ENCODE assay signal across 8 mouse cellular contexts in genomic region chr5:19226144-19226865, GRCm38 (mm10). TPM values are rescaled to one million over a fixed set of nuclear protein-coding genes. Genes with fewer than 3 reads are reported as not detected.
DNase-seq lines count a peak whose midpoint lies in the region; ATAC-seq lines count a peak whose summit lies in the region.

No protein-coding gene starts in this region.

- WGBS in intestine, embryonic 14.5 days, result under 1% methylated on average over 33 of the region's 51 CpGs

- no peaks in the 10 kb centered on the region; the same call in 1 of the 2 replicates for H3K4me1 ChIP-seq in intestine, embryonic 14.5 days (replicated peaks; ENCODE audit: control insufficient read depth, insufficient read depth, low read length)

- H3K9me3 ChIP-seq in intestine, embryonic 14.5 days (ENCODE audit: control insufficient read depth, low read length), result no peaks in the 10 kb centered on the region

- peak overlapping the region; percentile 5; the same call in 1 of the 2 replicates for H3K27ac ChIP-seq in intestine, embryonic 14.5 days (ENCODE audit: low read depth)

- peak overlapping the region; percentile 92 for H3K4me2 ChIP-seq in intestine, embryonic 14.5 days (ENCODE audit: low read length)

- peak overlapping the region; percentile 56 for H3K9ac ChIP-seq in intestine, embryonic 14.5 days (ENCODE audit: low read length)

- H3K27me3 ChIP-seq in intestine, embryonic 14.5 days (replicated peaks; ENCODE audit: control insufficient read depth, insufficient read depth, low read length), result peaks cover 9% of the 10 kb centered on the region

- peak; percentile 85 for DNase-seq in adrenal gland, postnatal 10 days
- peak; percentile 89 for DNase-seq in embryo, embryonic 11 days
- DNase-seq in gastrocnemius, postnatal 25 days, result peak; percentile 79
- DNase-seq in intestine, embryonic 14.5 days (ENCODE audit: low spot score), result peak; percentile 86
- DNase-seq in left cerebral cortex, adult 8-10 months (ENCODE audit: low spot score in 2 of 2), result peak; percentile 60 to 89
- DNase-seq in lung, postnatal 36 days, result peak; percentile 41
- DNase-seq in right cerebral cortex, postnatal 25 days, result peak; percentile 80
- DNase-seq in spleen, postnatal 36 days (ENCODE audit: low spot score in 2 of 2), result no peak

- no peaks in the 10 kb centered on the region for H3K36me3 ChIP-seq in intestine, embryonic 14.5 days (ENCODE audit: control insufficient read depth, insufficient read depth, low read length)

- ATAC-seq in intestine, embryonic 14.5 days (replicated peaks; ENCODE audit: low FRiP score, low TSS enrichment, low read depth), result peak; percentile 93

- H3K4me3 ChIP-seq in intestine, embryonic 14.5 days (ENCODE audit: low read depth, low read length), result peak overlapping the region; percentile 64

RNA-seq across cellular contexts. Expression of gene Magi2, which starts 0.5 kb away (rescaled TPM):
- total RNA-seq in adrenal gland, postnatal 10 days (2021), result 1 to 10 TPM; 4.7 to 6.1 TPM
- total RNA-seq in gastrocnemius, postnatal 25 days (2021), result 1 to 10 TPM; 1.6 to 2.0 TPM
- polyA plus RNA-seq in intestine, embryonic 14.5 days (2014; fragmentation: Nextera tagmentation; extraction: Ambion mirVana), result 2.7 and 3.2 TPM in 2 replicates
- total RNA-seq in left cerebral cortex, adult 8-10 months (2022), result 100 to 1,000 TPM; 119 to 134 (median 127) TPM

Comparison
In these comparisons a context has a peak if more than half of its experiments do, and no peak if none do; other contexts are left out.
1. DNase-seq: peak in adrenal gland, postnatal 10 days (single experiment), embryo, embryonic 11 days (single experiment), gastrocnemius, postnatal 25 days (single experiment), intestine, embryonic 14.5 days (single experiment), left cerebral cortex, adult 8-10 months (2 of 2), lung, postnatal 36 days (single experiment) and right cerebral cortex, postnatal 25 days (single experiment); none in spleen, postnatal 36 days (0 of 2).
2. RNA of gene Magi2, which starts 0.5 kb away (total RNA-seq): 119 to 134 TPM in left cerebral cortex, adult 8-10 months; 4.7 to 6.1 TPM in adrenal gland, postnatal 10 days and 1.6 to 2.0 TPM in gastrocnemius, postnatal 25 days; every median in the first group is over 10 times any median in the second.